Mouse (Mus musculus) midbrain, embryonic 13.5 days (tissue): ENCODE measurements around the gene Fut2. TPM values are rescaled to one million over a fixed set of nuclear protein-coding genes. Genes with fewer than 3 reads are reported as not detected.

Experiments used
- ATAC-seq: fragments of 200-750 bp; cut with Nextera tagmentation; 2 replicates; pipeline ENCODE4 v1.8.0; 2017; ENCODE audit warnings: mild to moderate bottlenecking, moderate TSS enrichment, moderate library complexity
- H3K27ac ChIP-seq: fragments of 300-500 bp; sonication (generic); 2 replicates; pipeline ENCODE4 v1.5.1; 2015; ENCODE audit warnings: inconsistent platforms, mild to moderate bottlenecking, moderate library complexity
- H3K27me3 ChIP-seq: fragments of 300-500 bp; sonication (generic); 2 replicates; pipeline ENCODE4 v1.6.1; 2015; ENCODE audit warnings: mild to moderate bottlenecking, inconsistent platforms
- H3K36me3 ChIP-seq: fragments of 300-500 bp; sonication (generic); 2 replicates; pipeline ENCODE4 v1.6.1; 2015; ENCODE audit warnings: mild to moderate bottlenecking, inconsistent platforms
- H3K4me1 ChIP-seq: fragments of 300-500 bp; sonication (generic); replicated peaks from 2 replicates; pipeline ENCODE4 v1.6.1; 2015; ENCODE audit warnings: inconsistent platforms
- H3K4me2 ChIP-seq: fragments of 300-500 bp; sonication (generic); replicated peaks from 2 replicates; pipeline ENCODE4 v1.6.1; 2015; ENCODE audit warnings: moderate library complexity, mild to moderate bottlenecking, inconsistent platforms
- H3K4me3 ChIP-seq: fragments of 300-500 bp; sonication (generic); replicated peaks from 2 replicates; pipeline ENCODE4 v1.5.1; 2015; ENCODE audit warnings: mild to moderate bottlenecking, inconsistent platforms
- H3K9ac ChIP-seq: fragments of 300-500 bp; sonication (generic); replicated peaks from 2 replicates; pipeline ENCODE4 v1.6.1; 2015; ENCODE audit warnings: mild to moderate bottlenecking, inconsistent platforms
- H3K9me3 ChIP-seq: fragments of 300-500 bp; sonication (generic); 2 replicates; pipeline ENCODE4 v1.6.1; 2016; ENCODE audit warnings: mild to moderate bottlenecking, inconsistent platforms
- WGBS: fragments of 180-500 bp; shearing (Covaris S2); methylation state at CpG from one replicate; pipeline ENCODE4 v1.1.7; 2015; 5-methylcytosine and 5-hydroxymethylcytosine counted together
- polyA plus RNA-seq: library from polyadenylated mRNA; unstranded; fragments of >200 nt; fragmentation: Nextera tagmentation; extraction: Ambion mirVana; gene quantifications from 2 replicates; pipeline ENCODE4 v1.2.1, GENCODE M21; 2015

Gene Fut2
- polyA plus RNA-seq, 1 experiment from 2014 or later = 0.09 TPM

DNA sequence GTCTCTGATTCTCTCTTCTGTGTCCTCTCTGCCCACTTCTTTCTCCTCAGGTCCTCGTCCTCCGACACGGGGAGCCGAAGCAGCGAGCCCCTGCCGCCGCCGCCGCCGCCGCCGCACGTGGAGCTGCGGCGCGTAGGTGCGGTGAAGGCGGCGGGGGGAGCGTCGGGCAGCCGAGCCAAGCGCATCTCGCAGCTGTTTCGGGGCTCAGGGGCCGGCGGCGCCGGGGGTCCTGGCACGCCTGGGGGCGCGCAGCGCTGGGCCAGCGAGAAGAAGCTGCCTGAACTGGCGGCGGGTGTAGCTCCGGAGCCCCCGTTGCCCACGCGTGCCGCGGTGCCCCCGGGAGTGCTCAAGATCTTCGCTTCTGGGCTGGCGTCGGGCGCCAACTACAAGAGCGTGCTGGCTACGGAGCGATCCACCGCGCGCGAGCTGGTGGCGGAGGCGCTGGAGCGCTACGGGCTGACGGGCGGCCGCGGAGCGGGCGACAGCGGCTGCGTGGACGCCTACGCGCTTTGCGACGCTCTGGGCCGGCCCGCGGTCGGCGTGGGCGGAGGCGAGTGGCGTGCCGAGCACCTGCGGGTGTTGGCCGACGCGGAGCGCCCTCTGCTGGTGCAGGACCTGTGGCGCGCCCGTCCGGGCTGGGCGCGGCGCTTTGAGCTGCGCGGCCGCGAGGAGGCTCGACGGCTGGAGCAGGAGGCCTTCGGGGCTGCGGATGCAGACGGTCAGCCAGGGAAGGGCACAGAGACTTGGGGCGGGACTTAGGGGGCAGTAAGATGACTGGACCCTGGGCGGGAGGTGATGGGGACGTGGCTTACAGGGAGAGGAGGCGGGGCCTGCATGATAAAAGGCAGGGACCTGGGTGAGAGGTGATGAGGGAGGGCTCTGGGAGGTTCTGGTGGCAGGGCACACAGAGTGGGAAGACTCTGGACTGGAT is 37.6 kb downstream of the Fut2 start:
- Histone ChIP-seq H3K27ac (peak overlapping the region; percentile 87), H3K9me3 (no peaks in the 10 kb centered on the region), H3K9ac (peak overlapping the region; percentile 84), H3K4me1 (peaks cover 16% of the 10 kb centered on the region; the same call in 1 of the 2 replicates), H3K4me3 (peak overlapping the region; percentile 57), H3K4me2 (peak overlapping the region; percentile 90), H3K36me3 (no peaks in the 10 kb centered on the region), H3K27me3 (peaks cover 54% of the 10 kb centered on the region)
- WGBS = under 1% methylated on average over 105 of the region's 105 CpGs
- ATAC-seq = peak; percentile 86

DNA sequence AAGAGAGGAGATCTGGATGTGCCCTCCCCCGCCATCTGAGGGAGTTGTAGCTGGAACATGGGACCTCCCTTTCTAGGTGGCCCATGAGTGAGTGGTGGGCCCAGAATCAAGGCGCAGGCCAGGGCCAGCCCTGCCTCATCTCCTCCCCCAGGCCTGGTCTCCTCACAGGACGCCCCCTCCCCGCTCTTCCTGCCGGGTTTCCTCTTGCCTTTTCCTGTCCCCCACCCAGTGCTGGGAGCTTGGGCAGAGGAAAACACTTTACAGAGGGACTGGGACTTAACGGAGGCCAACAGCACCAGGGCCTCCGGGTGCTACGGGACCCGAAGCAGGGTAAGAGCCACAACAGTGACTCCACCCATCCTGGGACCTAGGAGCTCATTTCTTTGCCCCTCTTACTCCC is 38.9 kb downstream of the Fut2 start, which contains the start of gene Rasip1:
Gene Rasip1 (plus strand): TSS at position 228 of the 400 bp plus-strand sequence.
- Histone ChIP-seq H3K36me3 (no peaks in the 10 kb centered on the region), H3K27me3 (peaks cover 40% of the 10 kb centered on the region), H3K4me2 (peak within 1 kb of the TSS; percentile 90), H3K9ac (peak within 1 kb of the TSS; percentile 84), H3K9me3 (no peaks in the 10 kb centered on the region), H3K27ac (peak within 1 kb of the TSS; percentile 87), H3K4me1 (peaks cover 11% of the 10 kb centered on the region; the same call in 1 of the 2 replicates), H3K4me3 (peak within 1 kb of the TSS; percentile 57)
- WGBS = 86% methylated on average over 9 of the region's 9 CpGs
- no peak for ATAC-seq

DNA sequence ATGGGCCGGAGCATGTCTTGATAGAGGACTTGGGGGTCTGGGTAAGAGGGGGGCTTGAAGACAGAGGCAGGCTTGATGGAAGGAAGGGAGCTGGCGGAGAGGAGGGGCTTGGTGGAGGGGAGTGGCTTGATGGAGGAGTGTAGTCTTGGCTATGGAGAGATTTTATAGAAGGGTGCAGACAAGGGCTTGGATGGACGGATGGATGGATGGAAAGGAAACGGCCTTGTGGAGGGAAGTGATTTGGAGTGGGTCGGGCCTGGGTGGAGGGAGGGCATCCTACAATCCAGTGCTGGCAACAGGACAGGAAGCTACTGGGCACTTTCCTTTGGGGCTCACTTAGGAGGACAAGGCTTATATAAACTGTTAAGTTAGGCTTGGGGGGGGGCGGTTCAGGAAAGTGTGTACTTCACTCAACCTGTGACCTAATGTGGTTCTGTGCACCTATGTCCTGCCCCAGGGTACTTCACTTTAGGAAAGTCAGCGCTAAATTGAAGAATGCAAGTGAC is 39.6 kb downstream of the Fut2 start:
- 88% methylated on average over 7 of the region's 7 CpGs for WGBS
- H3K27ac ChIP-seq = no peak overlapping the region
- H3K9me3 ChIP-seq = no peaks in the 10 kb centered on the region
- no peak overlapping the region for H3K4me3 ChIP-seq
- H3K4me1 ChIP-seq = peaks cover 10% of the 10 kb centered on the region; the same call in 1 of the 2 replicates
- no peak overlapping the region for H3K9ac ChIP-seq
- peaks cover 33% of the 10 kb centered on the region for H3K27me3 ChIP-seq
- no peaks in the 10 kb centered on the region for H3K36me3 ChIP-seq
- no peak for ATAC-seq
- no peak overlapping the region for H3K4me2 ChIP-seq

DNA sequence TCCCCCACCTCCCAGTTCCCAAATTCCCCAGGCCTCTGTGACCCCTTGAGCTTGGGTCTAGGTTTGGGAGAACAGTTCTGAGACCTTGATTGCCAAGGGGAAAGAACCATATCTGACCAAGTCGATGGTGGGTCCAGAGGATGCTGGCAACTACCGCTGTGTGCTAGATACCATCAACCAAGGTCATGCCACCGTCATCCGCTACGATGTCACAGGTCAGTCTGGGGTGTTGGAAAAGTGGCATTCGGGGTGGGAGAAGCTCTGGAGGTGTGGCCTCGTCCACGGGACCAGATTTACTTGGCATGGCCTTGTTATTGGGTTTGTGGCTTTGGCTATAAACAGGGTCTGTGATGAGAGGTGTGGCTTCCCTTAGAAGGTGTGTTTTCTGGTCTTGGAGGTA is 40.7 kb downstream of the Fut2 start:
- no peaks in the 10 kb centered on the region for H3K36me3 ChIP-seq
- peaks cover 29% of the 10 kb centered on the region for H3K27me3 ChIP-seq
- no peak overlapping the region for H3K27ac ChIP-seq
- H3K9ac ChIP-seq = 0 out of 2 replicates have a peak overlapping the region, but pooled peaks have one; percentile 19
- 95% methylated on average over 8 of the region's 8 CpGs for WGBS
- H3K4me2 ChIP-seq = no peak overlapping the region
- H3K9me3 ChIP-seq = no peaks in the 10 kb centered on the region
- no peak for ATAC-seq
- H3K4me3 ChIP-seq = no peak overlapping the region
- peaks cover 10% of the 10 kb centered on the region; the same call in 1 of the 2 replicates for H3K4me1 ChIP-seq

DNA sequence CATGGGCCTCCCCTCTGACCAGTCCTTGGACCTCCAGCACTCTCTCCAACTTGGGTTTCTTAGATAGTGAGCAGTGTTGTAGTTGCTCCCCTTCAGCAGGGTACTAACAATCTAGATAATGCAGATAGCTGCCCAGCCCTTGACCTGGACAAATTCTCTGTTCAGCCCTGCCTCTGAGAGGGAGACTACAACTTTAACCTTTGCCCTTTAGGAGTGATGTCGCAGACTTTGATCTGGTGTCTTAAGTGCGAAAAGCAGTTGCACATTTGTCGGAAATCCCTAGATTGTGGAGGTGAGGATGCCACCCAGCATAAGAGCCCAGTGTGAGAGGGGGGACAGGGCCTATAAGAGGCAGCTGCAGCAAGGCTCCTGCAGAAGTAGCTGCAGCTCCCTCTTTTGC is 41.5 kb downstream of the Fut2 start:
- Histone ChIP-seq H3K9ac (0 out of 2 replicates have a peak overlapping the region, but pooled peaks have one; percentile 19), H3K4me2 (no peak overlapping the region), H3K36me3 (no peaks in the 10 kb centered on the region), H3K27me3 (peaks cover 25% of the 10 kb centered on the region), H3K9me3 (no peaks in the 10 kb centered on the region), H3K4me1 (peaks cover 10% of the 10 kb centered on the region; the same call in 1 of the 2 replicates), H3K4me3 (no peak overlapping the region), H3K27ac (no peak overlapping the region)
- no peak for ATAC-seq
- WGBS = 81% methylated on average over 3 of the region's 3 CpGs

DNA sequence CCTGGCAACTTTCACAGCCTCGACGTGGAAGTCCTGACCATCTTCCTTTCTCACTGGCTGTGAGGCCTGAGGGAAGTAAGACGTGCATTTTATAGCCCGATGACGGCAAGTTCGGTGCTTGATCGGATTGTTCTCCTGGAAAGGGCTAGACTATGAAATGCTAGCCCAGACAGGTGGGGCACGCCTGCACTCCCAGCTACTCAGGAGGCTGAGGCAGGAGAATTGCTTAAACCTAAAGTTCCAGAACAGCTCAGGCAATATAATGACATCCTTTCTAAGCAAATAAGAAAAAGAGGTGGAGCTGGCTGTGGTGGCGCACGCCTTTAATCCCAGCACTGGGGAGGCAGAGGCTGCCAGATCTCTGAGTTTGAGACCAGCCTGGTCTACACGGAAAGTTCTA is 42.7 kb downstream of the Fut2 start:
- Histone ChIP-seq H3K27me3 (peaks cover 30% of the 10 kb centered on the region), H3K27ac (no peak overlapping the region), H3K9ac (no peak overlapping the region), H3K4me3 (no peak overlapping the region), H3K36me3 (no peaks in the 10 kb centered on the region), H3K4me2 (no peak overlapping the region), H3K9me3 (no peaks in the 10 kb centered on the region), H3K4me1 (peaks cover 10% of the 10 kb centered on the region; the same call in 1 of the 2 replicates)
- ATAC-seq = no peak
- WGBS = 91% methylated on average over 11 of the region's 11 CpGs

DNA sequence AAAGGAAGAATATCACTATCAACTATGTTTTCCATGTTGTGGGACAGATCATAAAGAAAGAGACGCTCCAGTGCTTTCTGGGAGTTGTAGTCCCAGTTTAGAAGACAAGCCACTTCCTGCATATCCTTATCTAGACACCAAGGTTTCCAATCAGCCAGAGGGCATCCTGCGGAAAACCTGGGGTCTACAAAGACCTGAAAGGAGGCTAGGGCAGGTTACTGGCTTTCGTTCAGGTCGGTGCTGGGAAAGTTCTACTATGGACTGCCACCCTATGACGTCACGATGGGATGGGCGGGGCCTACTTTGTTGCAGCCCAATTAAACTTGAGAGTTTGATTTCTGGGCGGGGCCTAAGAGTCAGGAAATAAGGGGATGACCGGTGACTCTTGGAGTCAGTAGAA is 44.8 kb downstream of the Fut2 start, which contains the start of gene Izumo1:
Gene Izumo1 (plus strand): TSS at position 369 of the 400 bp plus-strand sequence.
- Histone ChIP-seq H3K27ac (no peak within 1 kb of the TSS), H3K4me2 (no peak within 1 kb of the TSS)
- 27% methylated on average over 9 of the region's 9 CpGs for WGBS

DNA sequence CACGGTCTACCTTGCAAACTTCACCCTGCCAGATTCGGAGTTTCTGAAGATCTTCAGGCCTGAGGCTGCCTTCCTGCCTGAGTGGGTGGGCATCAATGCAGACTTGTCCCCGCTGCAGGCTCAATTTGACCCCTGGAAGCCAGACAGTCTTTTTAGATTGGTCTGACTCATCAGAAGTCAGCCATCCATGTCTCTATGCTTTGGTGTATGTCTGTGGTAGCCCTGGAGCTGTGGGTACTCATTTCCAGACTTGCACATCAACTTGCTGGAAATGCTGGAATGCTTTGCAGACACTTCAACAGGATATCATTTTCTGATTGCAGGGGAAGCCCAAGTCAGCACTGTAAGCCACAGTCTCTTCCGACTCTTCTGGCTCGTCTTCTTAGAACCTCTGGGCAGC is 46.6 kb downstream of the Fut2 start:
- no peak overlapping the region for H3K4me3 ChIP-seq
- WGBS = 88% methylated on average over 5 of the region's 5 CpGs
- H3K27ac ChIP-seq = no peak overlapping the region
- ATAC-seq = no peak
- H3K4me2 ChIP-seq = no peak overlapping the region
- H3K4me1 ChIP-seq = 0 out of 2 replicates have a peak, but pooled peaks cover 6% of the 10 kb centered on the region
- peaks cover 41% of the 10 kb centered on the region for H3K27me3 ChIP-seq
- H3K36me3 ChIP-seq = no peaks in the 10 kb centered on the region
- no peak overlapping the region for H3K9ac ChIP-seq
- no peaks in the 10 kb centered on the region for H3K9me3 ChIP-seq

More for the DNA sequence above, 44.8 kb downstream of the Fut2 start, which contains the start of gene Izumo1:
- Histone ChIP-seq H3K4me1 (0 out of 2 replicates have a peak, but pooled peaks cover 6% of the 10 kb centered on the region), H3K9ac (no peak within 1 kb of the TSS), H3K27me3 (peaks cover 33% of the 10 kb centered on the region), H3K4me3 (no peak within 1 kb of the TSS), H3K9me3 (no peaks in the 10 kb centered on the region), H3K36me3 (no peaks in the 10 kb centered on the region)
- ATAC-seq = no peak

DNA sequence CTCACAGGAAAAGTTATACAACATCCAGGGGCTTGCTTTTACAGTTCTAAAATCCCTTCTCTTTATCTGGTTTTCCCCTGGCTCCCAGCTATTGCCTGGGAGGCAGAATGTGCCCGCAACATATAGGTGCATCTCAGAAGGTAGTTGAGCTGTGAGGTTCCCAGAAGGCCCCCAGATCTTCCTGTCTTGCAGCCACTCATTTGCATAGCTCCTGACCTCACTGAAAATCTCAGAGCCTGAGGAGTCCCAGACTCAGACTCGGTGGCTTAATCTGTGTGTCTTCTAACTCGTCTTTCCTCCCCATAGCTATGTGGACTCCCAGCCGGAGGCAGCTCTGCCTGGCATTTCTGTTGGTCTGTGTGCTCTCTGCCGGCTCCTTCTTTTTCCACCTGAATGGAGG is 47.9 kb downstream of the Fut2 start:
- Histone ChIP-seq H3K9me3 (no peaks in the 10 kb centered on the region), H3K4me3 (no peak overlapping the region), H3K4me2 (no peak overlapping the region), H3K27me3 (peaks cover 41% of the 10 kb centered on the region), H3K9ac (no peak overlapping the region), H3K27ac (no peak overlapping the region), H3K4me1 (0 out of 2 replicates have a peak, but pooled peaks cover 6% of the 10 kb centered on the region), H3K36me3 (no peaks in the 10 kb centered on the region)
- ATAC-seq = no peak
- whole genome bisulfite sequencing = 85% methylated on average over 5 of the region's 5 CpGs

DNA sequence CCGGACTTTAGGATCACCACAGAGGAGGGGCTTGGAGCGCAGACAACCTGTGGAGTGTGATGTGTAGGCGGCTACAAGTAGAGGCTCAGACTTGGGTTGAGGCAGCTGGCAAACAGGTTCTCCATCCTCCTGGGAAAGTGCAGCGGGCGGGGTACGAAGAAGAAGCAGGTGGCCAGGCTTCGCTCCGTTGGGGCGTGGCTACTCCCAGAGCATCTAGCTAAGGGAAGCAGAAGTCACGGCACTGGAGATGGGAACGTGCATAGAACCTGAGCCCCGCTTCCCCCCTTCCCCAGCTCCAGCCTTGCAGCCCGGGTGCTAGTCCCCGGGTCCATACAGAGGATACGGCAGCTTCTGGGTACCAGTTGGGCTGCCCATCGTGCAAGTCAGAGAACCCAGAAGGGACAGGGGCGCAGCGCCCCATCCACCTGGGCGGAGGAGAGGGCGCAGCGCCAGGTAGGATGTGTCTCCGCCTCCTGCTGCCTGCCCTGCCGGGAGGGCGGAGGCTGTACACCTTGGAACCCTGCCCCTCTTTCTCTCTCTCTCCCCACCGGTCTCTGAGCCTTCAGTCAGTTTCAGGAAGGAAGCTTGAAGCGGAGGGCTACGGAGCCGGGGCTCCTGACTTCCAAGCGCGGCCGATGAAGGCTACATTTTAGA is 49.0 kb downstream of the Fut2 start, which contains the start of gene Fut1:
Gene Fut1 (plus strand): TSS at position 248 of the 654 bp plus-strand sequence.
- Histone ChIP-seq H3K27ac (no peak within 1 kb of the TSS), H3K4me2 (0 out of 2 replicates have a peak within 1 kb of the TSS, but pooled peaks have one; percentile 13), H3K36me3 (no peaks in the 10 kb centered on the region), H3K4me1 (0 out of 2 replicates have a peak, but pooled peaks cover 6% of the 10 kb centered on the region), H3K9ac (0 out of 2 replicates have a peak within 1 kb of the TSS, but pooled peaks have one; percentile 14), H3K27me3 (peaks cover 41% of the 10 kb centered on the region), H3K9me3 (no peaks in the 10 kb centered on the region), H3K4me3 (peak within 1 kb of the TSS; percentile 5; the same call in 1 of the 2 replicates)
- whole genome bisulfite sequencing = 6% methylated on average over 31 of the region's 31 CpGs
- no peak for ATAC-seq

DNA sequence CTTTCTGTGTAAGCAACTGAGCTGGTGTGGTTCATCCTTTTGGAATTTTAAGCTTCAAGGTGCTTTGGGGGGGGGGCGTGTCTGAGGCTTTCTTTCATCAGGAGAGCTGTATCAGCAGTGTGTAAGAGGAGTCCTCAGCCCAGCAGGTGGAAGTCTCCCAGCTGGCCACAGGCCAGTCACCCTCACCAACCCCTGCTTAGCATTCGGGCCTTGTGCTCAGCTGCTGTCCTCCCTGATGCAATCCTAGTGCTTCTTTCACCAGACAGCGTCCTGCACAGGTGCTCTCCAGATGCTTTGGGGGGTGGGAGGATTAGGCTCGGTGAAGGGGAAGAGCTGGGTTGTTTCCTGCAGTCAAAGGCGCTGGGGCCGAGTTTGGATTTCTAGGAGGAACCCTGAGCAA is 49.9 kb downstream of the Fut2 start:
- ATAC-seq = no peak
- peaks cover 41% of the 10 kb centered on the region for H3K27me3 ChIP-seq
- no peak overlapping the region for H3K27ac ChIP-seq
- H3K9ac ChIP-seq = no peak overlapping the region
- 0 out of 2 replicates have a peak, but pooled peaks cover 6% of the 10 kb centered on the region for H3K4me1 ChIP-seq
- H3K4me3 ChIP-seq = no peak overlapping the region
- H3K36me3 ChIP-seq = no peaks in the 10 kb centered on the region
- H3K4me2 ChIP-seq = no peak overlapping the region
- 21% methylated on average over 6 of the region's 6 CpGs for WGBS
- H3K9me3 ChIP-seq = no peaks in the 10 kb centered on the region
